Mouse (Mus musculus) adrenal gland (tissue): ENCODE data around the gene Ifi206.
"Not testable (repeated sequence)": the region's sequence is repeated elsewhere in the genome, so short reads cannot be mapped to it uniquely, and the experiment has no call there.

Experiments used
- intact Hi-C: fragments of 180-260 bp; cut with DNase I; formaldehyde crosslinking; loops from one replicate; pipeline ENCODE4 v1.15.1; 2025
- long read RNA-seq, 2 experiments: library from polyadenylated mRNA; unstranded; transcript quantifications; one replicate each; pipeline ENCODE4 v2.0.0; 2020; ENCODE audit warnings: borderline replicate concordance in 1 of 2; ENCODE audit not compliant: insufficient replicate concordance in 1 of 2

Gene Ifi206
- long read RNA-seq, experiment 1, partial matches to known transcripts = 0 of 1 reads
- long read RNA-seq, experiment 1, other reads (novel, unspliced or antisense) = 1 of 1 reads
- long read RNA-seq, experiment 2 = 0 reads

DNA sequence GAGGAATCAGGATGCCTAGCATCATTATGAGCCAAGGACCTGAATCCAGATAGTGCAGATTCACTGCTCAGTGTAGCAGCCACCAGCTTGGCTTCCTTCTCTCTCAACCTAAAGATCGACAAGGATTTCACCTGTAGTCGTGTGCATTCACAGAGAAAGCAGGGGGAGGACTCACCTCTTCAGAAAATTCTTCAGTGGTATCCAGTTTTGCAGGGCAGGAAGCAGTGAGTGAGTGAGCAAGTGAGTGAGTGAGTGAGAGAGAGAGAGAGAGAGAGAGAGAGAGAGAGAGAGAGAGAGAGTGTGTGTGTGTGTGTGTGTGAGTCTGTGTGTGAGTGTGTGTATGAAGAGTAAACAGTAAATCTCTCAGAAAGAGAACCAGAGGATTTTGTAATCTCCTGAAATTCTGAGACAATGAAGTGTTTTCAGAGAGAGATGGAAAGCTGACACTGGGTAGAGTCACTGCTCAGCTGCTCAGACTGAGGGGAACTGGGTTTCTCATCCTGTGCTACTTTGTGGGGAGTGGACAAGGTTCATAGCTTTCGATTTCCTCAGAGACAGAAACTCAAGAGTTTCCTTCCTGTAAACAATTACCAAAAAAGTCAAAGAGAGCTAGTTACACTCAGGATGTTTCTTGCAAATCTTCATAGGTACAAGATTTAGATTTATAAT lies at the start of gene Ifi206:
Gene Ifi206, minus strand, starts transcription at position 230 of the 669 bp plus-strand sequence.
- intact Hi-C loops = not testable (repeated sequence)

DNA sequence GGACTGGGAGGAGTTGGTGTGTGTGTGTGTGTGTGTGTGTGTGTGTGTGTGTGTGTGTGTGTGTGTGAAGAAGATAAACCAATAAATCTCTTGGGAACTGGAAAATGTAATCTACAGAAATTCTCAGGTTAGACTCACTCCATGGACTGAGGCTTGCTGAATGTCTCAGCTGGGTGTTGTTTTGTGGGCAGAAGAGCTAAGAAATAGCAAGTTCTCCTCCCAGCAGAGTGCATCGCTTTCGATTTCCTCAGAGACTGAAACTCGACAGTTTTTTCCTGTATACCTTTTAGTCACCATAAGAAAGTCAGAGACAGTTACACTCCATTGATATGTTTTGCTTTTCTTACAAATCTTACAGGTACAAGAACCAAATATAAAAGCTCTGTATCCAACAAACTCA lies 45.0 kb upstream of the Ifi206 start, which contains the start of gene Ifi214:
Gene Ifi214, minus strand, starts transcription at position 167 of the 400 bp plus-strand sequence.
- intact Hi-C loops = not testable (repeated sequence)

DNA sequence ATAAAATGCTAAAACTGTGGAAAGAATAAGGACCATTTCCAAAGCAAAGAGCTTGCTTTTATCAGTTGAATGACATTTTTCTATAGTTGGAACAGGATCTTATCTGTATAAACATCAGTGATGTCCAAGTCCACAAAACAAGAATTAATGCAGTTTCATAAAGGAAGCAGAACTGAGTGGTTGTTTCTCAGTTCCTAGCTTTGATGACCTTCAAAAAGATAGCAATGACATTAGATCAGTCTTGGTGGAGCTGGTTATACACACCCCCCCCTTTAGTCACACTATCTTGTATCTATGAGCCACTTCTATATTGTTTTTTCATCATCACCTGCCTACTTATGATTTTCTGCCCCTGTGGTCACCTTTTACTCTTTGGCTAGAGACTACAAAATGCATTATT lies 30.6 kb upstream of the Ifi206 start:
- intact Hi-C loops = loop anchor here (10.0 kb wide), 1 partner anchor 1053 kb away; no protein-coding TSS in a partner anchor

DNA sequence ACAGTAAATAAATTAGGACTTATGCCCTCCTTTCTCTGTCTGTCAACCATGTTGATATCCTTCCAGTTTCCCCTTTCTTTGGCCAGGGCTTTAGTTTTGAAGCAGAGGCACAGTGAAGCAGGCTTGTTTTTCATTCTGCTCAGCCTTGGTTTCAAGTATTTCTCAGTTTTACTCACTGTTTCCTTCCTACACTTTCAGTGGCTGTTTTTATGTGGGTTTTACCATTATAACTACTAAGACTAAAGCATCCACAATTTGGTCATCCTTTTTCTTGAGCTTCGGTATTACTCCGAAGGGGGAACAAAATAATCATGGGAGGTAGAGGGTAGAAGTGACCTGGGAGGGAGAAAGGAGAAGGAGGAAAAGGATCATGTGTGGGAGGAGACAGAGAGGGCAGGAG lies 19.8 kb upstream of the Ifi206 start:
- intact Hi-C loops = not testable (repeated sequence)

DNA sequence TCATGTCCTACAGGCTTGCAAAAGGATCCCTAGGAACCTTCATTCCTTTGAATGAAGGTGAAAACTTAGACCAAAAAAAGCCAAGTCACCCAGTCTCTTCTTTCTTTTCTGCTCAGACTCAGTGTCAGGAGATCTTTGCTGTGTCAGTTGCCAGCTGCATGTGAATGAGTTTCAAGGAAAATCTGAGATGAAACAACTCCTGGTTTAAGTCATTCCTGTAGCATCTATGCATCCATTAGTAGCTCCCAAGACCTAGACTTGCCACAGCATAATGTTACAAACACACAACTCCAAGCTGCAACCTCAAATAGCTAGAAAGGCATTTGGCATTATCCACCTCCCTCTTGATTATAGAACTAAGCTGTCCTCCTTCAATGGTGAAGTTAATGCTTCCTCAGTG lies 642 bp upstream of the Ifi206 start:
- intact Hi-C loops = not testable (repeated sequence)

DNA sequence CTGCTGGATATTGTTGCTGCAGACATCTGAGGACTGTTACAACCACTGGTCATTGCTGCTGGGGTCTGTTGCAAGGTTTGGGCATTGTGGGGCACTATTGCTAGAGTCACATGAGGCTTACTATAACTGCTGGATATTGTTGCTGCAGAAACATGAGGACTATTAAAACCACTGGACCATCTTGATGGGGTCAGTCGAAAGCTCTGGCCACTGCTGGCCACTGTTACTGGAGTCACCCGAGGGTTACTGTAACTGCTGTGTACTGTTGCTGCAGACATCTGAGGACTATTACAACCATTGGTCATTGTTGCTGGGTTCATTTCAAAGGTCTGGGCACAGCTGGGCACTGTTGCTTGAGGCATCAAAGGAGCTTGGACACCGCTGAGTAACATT lies 9.7 kb downstream of the Ifi206 start:
- intact Hi-C loops = not testable (repeated sequence)

DNA sequence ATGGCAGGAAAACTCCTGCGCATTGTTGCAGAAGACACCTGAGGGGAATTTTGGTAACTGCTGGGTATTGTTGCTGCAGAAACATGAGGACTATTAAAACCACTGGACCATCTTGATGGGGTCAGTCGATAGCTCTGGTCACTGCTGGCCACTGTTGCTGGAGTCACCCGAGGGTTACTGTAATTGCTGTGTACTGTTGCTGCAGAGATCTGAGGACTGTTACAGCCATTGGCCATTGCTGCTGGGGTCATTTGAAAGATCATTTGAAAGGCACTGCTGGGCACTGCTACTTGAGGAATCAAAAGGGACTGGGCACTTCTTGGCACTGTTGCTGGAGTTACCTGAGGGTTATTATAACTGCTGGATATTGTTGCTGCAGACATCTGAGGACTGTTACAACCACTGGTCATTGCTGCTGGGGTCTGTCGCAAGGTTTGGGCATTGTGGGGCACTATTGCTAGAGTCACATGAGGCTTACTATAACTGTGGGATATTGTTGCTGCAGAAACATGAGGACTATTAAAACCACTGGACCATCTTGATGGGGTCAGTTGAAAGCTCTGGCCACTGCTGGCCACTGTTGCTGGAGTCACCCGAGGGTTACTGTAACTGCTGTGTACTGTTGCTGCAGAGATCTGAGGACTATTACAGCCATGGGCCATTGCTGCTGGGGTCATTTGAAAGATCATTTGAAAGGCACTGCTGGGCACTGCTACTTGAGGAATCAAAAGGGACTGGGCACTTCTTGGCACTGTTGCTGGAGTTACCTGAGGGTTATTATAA lies 10.3 kb downstream of the Ifi206 start:
- intact Hi-C loops = not testable (repeated sequence)

DNA sequence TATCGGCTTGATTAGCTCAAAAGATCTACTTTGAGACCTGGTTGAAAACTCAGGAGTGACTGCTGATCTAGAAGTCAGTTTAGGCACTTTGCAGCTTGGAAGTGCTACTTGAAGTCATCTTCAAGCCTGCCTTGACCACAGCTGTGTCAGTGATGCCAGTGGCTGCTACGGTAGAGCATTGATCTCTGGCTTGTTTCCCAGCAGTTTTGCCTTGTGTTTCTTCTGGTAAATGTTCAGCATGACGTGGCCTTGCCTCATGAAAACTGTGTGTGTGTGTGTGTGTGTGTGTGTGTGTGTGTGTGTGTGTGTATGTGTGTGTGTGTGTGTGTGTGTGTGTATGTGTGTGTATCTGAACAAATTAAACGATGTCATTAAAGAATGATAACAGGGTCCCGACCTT lies 34.1 kb downstream of the Ifi206 start:
- intact Hi-C loops = loop anchor here (5.0 kb wide), 2 partner anchors 646 to 1011 kb away; no protein-coding TSS in a partner anchor

DNA sequence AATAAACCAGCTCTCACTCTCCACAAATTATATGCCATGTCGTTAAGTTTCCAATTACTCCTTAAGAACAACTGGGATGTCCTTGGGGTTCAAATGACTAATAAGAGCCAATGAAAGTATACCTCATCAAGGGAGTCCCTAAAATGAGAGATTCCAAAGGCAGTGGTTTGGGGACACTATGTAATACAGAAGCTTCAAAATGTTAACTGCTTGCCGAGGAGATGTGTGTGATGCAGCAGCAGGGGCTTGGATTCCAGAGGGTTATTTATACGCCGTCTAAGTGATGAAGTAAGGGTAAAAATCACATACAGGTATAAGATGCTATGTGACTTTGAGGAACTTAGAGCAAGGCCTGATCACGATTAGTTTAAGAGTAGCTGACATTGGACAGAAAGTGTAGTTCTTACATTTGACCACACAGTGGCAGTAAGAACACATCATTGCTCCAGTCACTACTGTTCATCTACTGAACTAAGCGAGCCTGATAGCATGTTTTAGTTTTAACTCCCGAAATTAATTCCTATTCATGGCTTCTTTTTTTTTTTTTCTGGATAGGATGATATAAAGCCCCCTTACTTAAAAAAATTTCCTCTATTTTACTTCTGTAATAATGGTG lies 34.6 kb downstream of the Ifi206 start:
- intact Hi-C loops = loop anchor here (5.0 kb wide), 2 partner anchors 646 to 1011 kb away; no protein-coding TSS in a partner anchor

DNA sequence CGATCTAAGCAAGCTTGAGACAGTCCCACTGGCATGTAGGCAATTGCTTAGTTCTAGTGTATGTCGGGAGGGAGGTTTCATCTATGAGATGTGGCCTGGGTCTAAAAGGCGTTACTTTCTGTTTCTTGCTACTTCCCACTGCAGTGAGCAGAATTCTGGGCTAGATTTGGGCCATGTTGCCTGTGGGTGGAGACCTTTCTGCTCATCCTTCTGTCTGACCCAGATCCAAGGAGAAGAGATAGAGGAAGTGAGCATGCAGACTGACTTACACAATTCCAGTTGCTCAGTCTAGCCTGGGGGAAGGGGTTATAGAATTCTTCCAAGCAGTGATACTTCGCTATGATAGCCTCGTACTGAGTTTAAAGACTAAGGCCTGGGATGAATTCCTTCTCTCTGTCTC lies 39.2 kb downstream of the Ifi206 start:
- intact Hi-C loops = no loop called here

DNA sequence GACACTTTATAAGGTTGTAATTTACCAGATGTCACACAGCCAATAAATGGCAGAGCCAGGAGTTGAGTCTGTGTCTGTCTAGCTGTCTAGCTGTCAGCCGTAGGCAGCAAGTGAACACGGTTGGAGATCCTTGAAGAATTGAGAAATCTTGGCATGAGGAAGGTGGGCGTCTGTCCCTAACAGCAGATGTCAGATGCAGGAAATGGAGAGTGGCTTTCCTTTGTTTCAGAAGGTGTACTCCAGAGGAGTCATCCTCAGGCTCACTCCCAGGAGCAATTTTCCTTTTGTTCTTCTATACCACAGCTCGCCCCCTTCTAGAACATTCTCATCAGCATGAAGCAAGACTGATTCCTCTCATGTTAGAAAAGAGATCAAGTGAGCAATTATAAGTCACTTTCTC lies 40.2 kb downstream of the Ifi206 start:
- intact Hi-C loops = no loop called here

DNA sequence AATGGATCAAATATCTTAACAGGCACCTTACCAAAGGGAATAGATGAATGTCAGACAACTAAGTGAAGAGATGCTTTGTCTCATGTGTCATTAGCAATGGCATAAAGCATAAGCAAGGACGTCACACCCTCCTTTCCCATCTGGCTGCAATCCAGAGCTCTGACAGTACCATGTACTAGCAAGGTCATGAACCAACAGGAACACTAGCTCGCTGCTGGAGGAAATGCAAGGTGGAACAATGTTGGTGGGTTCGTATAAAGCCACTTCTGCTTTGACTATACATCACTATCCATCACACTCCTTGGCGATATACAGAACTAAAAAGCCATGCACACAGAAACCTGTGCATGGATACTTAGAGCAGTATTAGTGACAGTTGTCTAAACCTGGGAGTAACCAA lies 43.8 kb downstream of the Ifi206 start:
- intact Hi-C loops = no loop called here

DNA sequence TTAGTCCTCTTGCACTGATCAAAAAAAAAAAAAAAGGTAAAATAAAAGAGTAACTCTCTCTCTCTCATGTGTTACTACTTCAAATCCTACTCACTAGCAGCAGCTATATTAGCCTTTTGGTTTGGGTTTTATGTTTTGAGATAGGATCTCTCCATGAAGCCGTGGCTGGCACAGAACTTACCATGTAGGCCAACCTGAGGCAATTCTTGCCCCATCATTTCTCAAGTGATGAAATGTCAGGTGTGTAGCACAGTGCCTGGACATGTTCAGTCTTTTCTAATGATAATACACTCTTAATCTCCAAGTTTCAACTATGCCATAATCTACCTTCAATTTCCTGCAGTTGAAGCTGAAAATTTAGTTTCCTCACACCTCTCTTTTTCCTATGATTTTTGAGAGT lies 47.8 kb downstream of the Ifi206 start:
- intact Hi-C loops = no loop called here

DNA sequence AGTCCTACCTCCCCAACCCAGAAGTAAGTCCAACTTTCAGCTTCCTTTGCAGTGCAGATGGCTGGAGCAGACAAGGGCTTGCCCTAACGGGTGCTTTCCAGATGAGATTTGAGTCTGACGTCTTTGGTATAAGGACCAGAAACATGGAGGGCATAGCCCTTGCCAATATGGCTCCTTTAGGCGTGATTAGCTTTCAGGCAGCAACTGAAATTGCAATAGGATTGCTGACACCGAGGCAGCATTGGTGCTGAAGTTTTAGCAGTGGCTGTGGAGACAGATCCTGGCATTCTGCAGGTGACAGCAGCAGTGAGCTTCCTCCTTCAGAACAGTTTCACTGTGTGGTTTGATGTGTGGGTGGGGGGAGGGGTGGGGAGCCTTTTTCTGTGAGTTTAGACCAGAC lies 49.6 kb downstream of the Ifi206 start:
- intact Hi-C loops = no loop called here

DNA sequence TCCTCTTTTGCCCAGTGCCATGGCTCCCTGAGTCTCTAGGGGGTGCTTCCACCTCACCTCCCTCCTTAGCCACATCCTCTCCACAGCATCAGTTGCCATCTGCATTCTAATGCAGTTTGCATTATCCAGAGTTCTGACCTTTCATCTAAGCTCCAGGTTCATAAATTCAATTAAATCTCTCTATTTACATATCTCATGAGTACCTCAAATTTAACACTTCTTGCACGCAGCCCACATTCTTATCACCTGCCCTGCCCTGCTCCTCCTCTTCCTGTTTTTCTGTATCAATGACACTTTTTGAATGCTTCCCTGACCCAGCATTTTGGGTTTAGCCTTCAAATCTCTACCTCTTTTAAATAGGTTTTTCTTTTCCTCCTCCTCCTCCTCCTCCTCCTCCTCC lies 50.2 kb downstream of the Ifi206 start:
- intact Hi-C loops = no loop called here

DNA sequence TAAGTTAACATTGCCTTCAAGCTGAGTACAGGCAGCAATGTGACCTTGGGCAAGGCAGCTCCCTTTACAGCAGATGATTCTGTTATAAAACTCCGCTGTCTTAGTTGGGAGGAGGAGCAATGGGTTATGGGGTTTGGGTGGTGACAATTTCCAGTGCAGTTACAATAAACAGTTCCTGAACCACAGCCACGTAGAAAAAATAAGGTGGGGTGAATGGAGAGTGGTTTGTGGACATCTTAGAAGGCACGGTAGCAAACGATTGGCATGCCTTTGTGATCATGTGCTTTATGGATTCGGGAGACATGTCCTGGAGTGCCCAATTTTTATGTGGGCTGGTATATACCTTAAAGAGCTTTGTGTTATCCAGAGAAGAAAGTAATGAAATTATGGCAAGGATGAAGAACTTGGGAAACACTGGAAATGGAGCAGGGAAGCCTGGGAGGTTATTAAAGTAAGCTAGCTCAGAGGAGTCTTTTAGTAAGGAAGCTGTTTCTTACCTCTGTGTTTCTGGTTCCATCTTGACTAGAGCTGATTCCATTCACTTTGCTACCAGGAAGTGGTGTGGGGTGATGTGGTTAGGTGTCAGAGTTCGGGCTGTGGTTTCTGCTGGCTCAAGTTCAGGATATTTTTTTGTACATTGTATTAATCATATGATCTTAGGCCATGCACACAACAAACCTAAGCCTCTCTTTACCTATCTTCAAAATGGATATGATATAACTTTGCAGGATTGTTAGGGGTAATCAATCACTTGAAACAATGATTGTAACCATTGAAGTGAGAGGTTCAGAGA lies 53.5 kb downstream of the Ifi206 start:
- intact Hi-C loops = no loop called here

DNA sequence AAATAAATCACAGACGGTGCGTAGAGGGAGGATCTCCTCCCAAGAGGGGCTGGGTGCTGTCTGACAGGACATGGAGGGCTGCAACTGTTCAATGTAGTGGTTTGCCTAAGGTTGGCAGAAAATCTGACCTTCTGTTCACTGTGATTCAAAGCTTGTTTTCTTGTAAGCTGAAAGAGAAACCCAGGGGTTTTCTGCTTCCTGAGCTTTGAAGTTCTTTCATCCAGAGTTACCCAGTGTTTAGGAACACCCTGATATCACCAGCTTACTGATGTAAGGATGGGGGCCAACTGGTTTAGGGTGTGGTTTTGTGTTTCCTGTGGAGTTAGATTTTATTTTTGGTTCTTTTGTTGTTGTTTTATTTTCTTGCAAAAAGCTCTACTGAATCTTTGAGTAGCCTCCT lies 58.4 kb downstream of the Ifi206 start:
- intact Hi-C loops = no loop called here

DNA sequence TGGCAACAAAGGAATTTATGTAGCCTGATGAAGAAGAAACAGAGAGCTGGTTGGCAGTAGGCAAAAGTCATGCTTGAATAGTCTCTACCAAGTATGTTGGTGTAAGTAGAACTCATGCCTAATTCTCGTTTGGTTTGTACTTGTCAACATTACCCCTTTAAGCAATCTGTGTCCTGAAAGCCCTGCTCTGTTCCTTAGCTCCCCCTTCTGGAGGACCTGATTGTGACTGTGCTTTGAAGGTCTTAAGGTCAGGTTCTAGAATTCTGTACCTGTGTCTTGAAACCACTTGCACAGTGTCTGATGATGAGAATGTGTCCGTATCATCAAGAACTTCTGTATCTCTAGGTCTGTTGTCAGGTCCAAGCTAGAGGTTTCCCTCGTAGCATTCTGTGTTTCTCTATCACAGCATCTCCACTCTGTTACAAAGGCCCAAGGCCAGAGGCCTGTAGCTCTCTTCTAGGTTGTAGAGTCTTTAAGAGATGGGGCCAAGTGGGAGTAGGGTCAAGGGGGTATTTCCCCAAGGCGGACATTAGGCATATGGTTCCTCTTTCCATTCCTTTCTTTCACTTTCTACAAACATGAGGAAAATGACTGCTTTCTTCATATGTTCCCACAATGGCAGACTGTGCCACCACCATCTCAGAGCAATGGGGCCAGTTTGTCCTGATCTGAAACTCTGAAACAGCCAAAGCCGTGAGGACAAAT lies 60.7 kb downstream of the Ifi206 start:
- intact Hi-C loops = no loop called here

DNA sequence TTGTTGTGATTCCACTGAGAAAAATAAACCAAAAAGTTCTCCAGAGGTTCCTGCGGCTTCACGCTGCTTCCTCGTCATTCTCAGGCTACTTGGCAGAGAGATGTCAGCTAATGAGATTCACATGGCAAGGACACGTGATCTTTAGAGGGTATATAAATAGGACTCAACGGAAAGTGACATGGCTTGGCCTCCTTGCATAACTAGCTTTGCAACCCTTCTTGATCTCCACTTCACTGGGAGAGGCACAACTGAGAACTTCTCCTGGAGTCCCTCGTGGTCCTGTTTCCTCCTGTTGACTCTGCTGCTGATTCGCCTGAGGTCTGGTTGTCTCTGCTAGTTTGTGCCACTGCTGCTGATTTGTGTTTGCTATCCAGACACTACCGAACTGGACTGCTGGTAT lies 63.5 kb downstream of the Ifi206 start:
- intact Hi-C loops = no loop called here

DNA sequence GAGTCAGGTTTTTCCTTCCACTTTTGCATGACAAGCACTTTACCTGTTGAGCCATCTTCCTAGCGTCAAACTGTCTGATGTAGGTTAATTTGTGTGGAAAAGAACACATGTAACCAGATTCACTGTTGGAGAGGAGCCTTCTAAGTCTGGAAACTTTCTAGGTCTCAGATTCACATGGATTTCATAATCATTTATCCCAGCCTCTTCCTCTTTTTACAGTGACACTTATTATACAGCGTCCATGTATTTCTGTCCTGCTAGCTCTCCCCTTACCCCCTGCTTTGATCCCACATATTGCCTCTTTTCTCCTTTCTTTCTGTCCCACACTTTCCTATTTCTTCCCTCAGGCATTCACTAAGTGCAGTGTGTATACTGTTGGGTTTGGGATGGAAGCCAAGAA lies 64.5 kb downstream of the Ifi206 start:
- intact Hi-C loops = no loop called here

DNA sequence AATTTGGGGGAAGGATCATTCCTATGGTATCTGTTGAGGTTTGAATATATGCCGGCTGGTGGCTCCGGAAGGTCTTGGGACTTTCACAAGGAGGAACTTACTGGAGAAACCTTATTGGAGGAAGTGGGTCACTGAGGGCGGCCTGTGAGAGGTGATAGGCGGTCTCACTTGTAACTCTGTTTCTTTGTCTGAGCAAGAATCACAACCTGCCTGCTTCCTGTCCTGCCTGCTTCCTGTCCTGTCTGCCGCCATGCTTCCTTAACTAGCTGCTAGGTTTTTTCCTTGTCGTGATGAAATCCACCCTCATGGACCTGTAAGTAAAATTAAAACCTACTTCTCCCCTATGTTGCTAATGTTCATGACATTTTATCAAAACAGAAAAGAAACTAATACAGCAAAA lies 70.5 kb downstream of the Ifi206 start:
- intact Hi-C loops = no loop called here
